Mouse (Mus musculus) bone marrow macrophage, adult 2 months (primary cell): ENCODE data around the gene Lrrc17.

Experiments used
- CTCF ChIP-seq: IDR thresholded peaks from 2 replicates; pipeline ENCODE4 v1.5.1; 2012; ENCODE audit warnings: low read depth, mild to moderate bottlenecking, low read length, moderate library complexity
- POLR2A ChIP-seq: IDR thresholded peaks from 2 replicates; pipeline ENCODE4 v1.6.1; 2012; ENCODE audit warnings: mild to moderate bottlenecking, low read depth, low read length, borderline replicate concordance

- TF ChIP-seq CTCF (no peak), POLR2A (no peak)
Observed at GRCm38 (mm10) chr5:21572764-21573416, 29.5 kb downstream of the Lrrc17 start.
